Mouse (Mus musculus): ENCODE data around the gene Zfp229.
"Not testable (repeated sequence)": the region's sequence is repeated elsewhere in the genome, so short reads cannot be mapped to it uniquely, and the experiment has no call there.

DNA sequence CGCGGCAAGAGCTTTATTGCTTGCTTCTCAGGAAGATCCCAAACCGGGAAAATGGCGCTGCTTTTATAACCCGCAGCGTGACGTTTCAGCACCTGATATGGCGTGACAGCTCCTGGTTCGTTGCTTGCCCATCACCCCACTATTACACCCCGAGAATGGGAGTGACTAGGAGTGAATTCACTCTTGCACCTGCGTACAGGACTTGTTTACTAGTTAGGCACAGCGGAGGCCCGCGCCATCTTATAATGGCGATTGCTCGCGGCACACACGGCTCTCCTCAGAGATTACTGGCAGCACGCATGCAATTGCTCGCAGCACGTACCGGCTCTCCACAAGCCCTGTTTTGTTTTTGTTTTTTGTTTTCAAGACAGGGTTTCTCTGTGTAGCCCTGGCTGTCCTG lies at the start of gene Zfp229:
- not testable (repeated sequence) for TF ChIP-seq CTCF, POLR2A (IDR thresholded peaks at IDR 0.05; ENCODE audit: insufficient read depth, low read depth, low read length)

All from olfactory bulb, adult 2 months (tissue).